Mouse (Mus musculus): ENCODE results near the gene Tbc1d22a. TPM values are rescaled to one million over a fixed set of nuclear protein-coding genes. Genes with fewer than 3 reads are reported as not detected.

The Tbc1d22a gene
- total and polyA plus RNA-seq, 2 experiments from 2014 or later = 13.9 to 19.8 TPM

DNA sequence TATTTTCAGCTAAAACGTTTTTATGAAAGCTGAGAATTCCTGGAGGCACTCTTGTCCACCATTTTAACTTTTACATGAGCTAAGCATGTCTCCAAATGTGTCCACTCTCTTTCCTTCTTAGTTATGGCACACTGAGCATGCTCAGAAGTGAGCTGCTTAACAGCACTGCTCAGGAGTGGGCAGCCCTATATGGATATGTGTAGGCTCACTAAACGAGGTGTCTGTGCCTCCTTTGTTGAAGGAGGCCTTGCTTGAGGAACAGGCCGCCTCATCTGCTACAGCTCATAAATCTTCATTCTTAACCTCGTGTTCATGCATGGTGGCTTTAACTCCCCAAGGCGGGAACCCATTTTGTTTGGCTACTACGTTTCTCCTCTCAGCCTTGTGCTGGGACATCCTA, 262.8 kb downstream of the Tbc1d22a start:
- ATAC-seq (ENCODE audit: low FRiP score) = no peak
- Histone ChIP-seq H3K9me3 (ENCODE audit: low read length) (no peaks in the 10 kb centered on the region), H3K9ac (replicated peaks; ENCODE audit: low read length, poor library complexity, severe bottlenecking) (no peak overlapping the region), H3K4me3 (ENCODE audit: low read depth, low read length) (no peak overlapping the region), H3K4me1 (ENCODE audit: insufficient read depth, low read length) (peaks cover 4% of the 10 kb centered on the region; the same call in 1 of the 2 replicates), H3K36me3 (ENCODE audit: insufficient read depth, low read length) (no peaks in the 10 kb centered on the region), H3K27ac (ENCODE audit: low read depth, low read length) (no peak overlapping the region), H3K4me2 (ENCODE audit: low read depth, low read length, poor library complexity, severe bottlenecking) (no peak overlapping the region), H3K27me3 (ENCODE audit: insufficient read depth, low read length) (no peaks in the 10 kb centered on the region)
- no peak for DNase-seq (ENCODE audit: low spot score)
- 51% methylated on average over 6 of the region's 6 CpGs for WGBS
- TF ChIP-seq CTCF (IDR thresholded peaks at IDR 0.05) = no peak

DNA sequence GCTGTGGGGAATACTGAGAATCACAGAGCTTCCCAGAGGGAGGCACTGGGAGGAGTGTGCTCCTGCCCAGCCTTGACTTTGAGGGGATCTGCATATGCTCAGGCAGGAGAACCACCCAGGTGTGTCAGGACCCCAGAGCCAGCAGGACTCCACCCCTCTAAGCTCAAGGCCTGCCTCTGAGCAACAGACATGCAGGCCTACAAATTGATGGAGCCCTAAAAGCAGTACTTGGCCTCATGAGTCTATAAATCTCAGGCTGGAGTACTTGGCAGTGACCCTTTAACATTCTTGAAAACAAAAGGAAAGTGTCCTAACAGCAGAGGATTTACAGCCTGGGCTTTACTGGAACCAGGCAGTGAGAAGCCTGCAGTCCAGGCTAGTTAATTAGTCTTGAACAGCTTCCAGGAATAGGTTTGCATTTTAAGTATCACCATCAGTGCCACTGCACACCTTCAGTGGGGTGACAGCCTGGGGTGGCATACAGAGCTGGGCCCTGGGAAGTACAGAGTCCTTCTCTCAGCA, 263.3 kb downstream of the Tbc1d22a start:
- H3K4me3 ChIP-seq (ENCODE audit: low read depth, low read length) = no peak overlapping the region
- no peak overlapping the region for H3K9ac ChIP-seq (replicated peaks; ENCODE audit: low read length, poor library complexity, severe bottlenecking)
- peaks cover 4% of the 10 kb centered on the region; the same call in 1 of the 2 replicates for H3K4me1 ChIP-seq (ENCODE audit: insufficient read depth, low read length)
- H3K27ac ChIP-seq (ENCODE audit: low read depth, low read length) = no peak overlapping the region
- H3K9me3 ChIP-seq (ENCODE audit: low read length) = no peaks in the 10 kb centered on the region
- no peaks in the 10 kb centered on the region for H3K36me3 ChIP-seq (ENCODE audit: insufficient read depth, low read length)
- DNase-seq (ENCODE audit: low spot score) (no peak), ATAC-seq (ENCODE audit: low FRiP score) (no peak)
- no peak for TF ChIP-seq CTCF (IDR thresholded peaks at IDR 0.05)
- no peak overlapping the region for H3K4me2 ChIP-seq (ENCODE audit: low read depth, low read length, poor library complexity, severe bottlenecking)
- H3K27me3 ChIP-seq (ENCODE audit: insufficient read depth, low read length) = no peaks in the 10 kb centered on the region

DNA sequence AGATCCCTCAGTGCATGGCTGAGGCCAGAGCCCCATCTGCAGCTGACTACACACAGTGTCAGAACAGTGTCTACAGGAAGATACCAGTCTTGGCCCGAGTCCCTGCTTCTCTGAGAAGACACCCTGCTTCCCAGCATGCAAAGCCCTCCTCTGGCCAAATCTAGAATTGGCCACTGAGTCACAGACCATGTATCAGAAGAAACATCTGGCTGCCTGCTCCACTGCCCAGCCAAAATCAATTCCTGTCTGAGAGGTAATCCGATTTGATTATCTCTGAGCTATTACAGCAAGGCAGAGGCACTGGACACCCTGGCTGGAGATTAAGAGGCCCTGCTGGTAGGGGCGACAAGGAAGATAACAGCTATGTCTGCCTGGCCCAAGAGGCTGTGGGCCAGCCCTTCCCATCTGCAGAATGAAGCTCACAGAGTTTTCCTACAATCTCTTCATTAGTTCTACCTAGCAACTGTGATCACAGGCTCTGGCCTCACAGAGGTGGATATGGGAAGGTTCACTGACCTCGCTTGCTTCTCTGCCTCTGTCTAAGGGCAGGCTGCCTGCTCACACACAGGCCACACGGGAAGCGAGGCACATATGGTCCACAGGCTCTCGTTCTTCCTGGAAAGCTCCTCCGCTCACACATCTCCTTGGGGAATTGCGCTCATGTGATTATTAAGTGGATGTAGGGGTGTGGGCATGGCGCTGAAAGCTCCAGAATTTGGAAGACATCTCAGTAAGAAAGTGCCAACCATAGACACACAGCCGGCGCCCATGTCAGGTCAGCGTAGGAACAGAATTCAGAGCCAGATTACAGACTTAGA, 264.6 kb downstream of the Tbc1d22a start:
- Histone ChIP-seq H3K4me1 (ENCODE audit: insufficient read depth, low read length) (peaks cover 4% of the 10 kb centered on the region; the same call in 1 of the 2 replicates), H3K9ac (replicated peaks; ENCODE audit: low read length, poor library complexity, severe bottlenecking) (no peak overlapping the region), H3K27ac (ENCODE audit: low read depth, low read length) (peak overlapping the region; percentile 18; the same call in 1 of the 2 replicates), H3K4me3 (ENCODE audit: low read depth, low read length) (no peak overlapping the region), H3K36me3 (ENCODE audit: insufficient read depth, low read length) (no peaks in the 10 kb centered on the region), H3K9me3 (ENCODE audit: low read length) (no peaks in the 10 kb centered on the region), H3K4me2 (ENCODE audit: low read depth, low read length, poor library complexity, severe bottlenecking) (no peak overlapping the region), H3K27me3 (ENCODE audit: insufficient read depth, low read length) (no peaks in the 10 kb centered on the region)
- WGBS = 58% methylated on average over 13 of the region's 13 CpGs
- DNase-seq (ENCODE audit: low spot score) (peak; percentile 69), ATAC-seq (ENCODE audit: low FRiP score) (no peak)
- 0 out of 2 replicates have a peak, but pooled peaks have one; percentile 9 for TF ChIP-seq CTCF (IDR thresholded peaks at IDR 0.05)

GRCm38 (mm10) chr15:86482362-86482761, 268.1 kb downstream of the Tbc1d22a start:
- Histone ChIP-seq H3K9me3 (ENCODE audit: low read length) (no peaks in the 10 kb centered on the region), H3K4me2 (ENCODE audit: low read depth, low read length, poor library complexity, severe bottlenecking) (no peak overlapping the region), H3K9ac (replicated peaks; ENCODE audit: low read length, poor library complexity, severe bottlenecking) (no peak overlapping the region), H3K4me1 (ENCODE audit: insufficient read depth, low read length) (peaks cover 11% of the 10 kb centered on the region), H3K27ac (ENCODE audit: low read depth, low read length) (no peak overlapping the region), H3K4me3 (ENCODE audit: low read depth, low read length) (no peak overlapping the region), H3K27me3 (ENCODE audit: insufficient read depth, low read length) (no peaks in the 10 kb centered on the region), H3K36me3 (ENCODE audit: insufficient read depth, low read length) (no peaks in the 10 kb centered on the region)
- ATAC-seq (ENCODE audit: low FRiP score) = no peak
- no peak for TF ChIP-seq CTCF (IDR thresholded peaks at IDR 0.05)
- DNase-seq (ENCODE audit: low spot score) = no peak
- 81% methylated on average over 5 of the region's 5 CpGs for WGBS

- ATAC-seq (ENCODE audit: low FRiP score) (no peak), DNase-seq (ENCODE audit: low spot score) (no peak)
- WGBS = 86% methylated on average over 6 of the region's 6 CpGs
- H3K9ac ChIP-seq (replicated peaks; ENCODE audit: low read length, poor library complexity, severe bottlenecking) = no peak overlapping the region
- H3K36me3 ChIP-seq (ENCODE audit: insufficient read depth, low read length) = no peaks in the 10 kb centered on the region
- peaks cover 6% of the 10 kb centered on the region; the same call in 1 of the 2 replicates for H3K4me1 ChIP-seq (ENCODE audit: insufficient read depth, low read length)
- no peak for TF ChIP-seq CTCF (IDR thresholded peaks at IDR 0.05)
- no peak overlapping the region for H3K27ac ChIP-seq (ENCODE audit: low read depth, low read length)
- H3K27me3 ChIP-seq (ENCODE audit: insufficient read depth, low read length) = no peaks in the 10 kb centered on the region
- no peak overlapping the region for H3K4me2 ChIP-seq (ENCODE audit: low read depth, low read length, poor library complexity, severe bottlenecking)
- H3K9me3 ChIP-seq (ENCODE audit: low read length) = no peaks in the 10 kb centered on the region
- no peak overlapping the region for H3K4me3 ChIP-seq (ENCODE audit: low read depth, low read length)
These were observed 271.6 kb downstream of the Tbc1d22a start for GRCm38 (mm10) chr15:86485815-86486214.

DNA sequence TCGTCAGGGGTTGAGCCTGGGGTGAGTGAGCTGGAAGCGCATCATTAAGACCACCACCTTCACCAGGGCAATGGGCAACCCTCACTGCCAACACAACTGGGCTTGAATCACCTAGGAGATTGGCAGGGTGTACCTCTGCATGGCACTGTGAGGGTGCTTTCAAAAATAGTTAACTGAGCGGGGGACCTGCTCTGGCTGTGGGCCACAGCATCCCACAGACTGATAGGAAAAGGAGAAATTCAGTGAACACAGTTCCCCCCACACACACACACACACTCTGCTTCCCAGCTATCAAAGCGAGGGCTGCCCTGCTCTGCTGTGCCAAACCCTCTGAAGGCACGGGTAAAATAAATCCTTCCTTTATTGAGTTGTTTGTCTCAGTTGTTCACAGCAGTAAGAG, 273.1 kb downstream of the Tbc1d22a start:
- 44% methylated on average over 5 of the region's 5 CpGs for WGBS
- Histone ChIP-seq H3K4me2 (ENCODE audit: low read depth, low read length, poor library complexity, severe bottlenecking) (no peak overlapping the region), H3K27me3 (ENCODE audit: insufficient read depth, low read length) (no peaks in the 10 kb centered on the region), H3K4me3 (ENCODE audit: low read depth, low read length) (no peak overlapping the region), H3K36me3 (ENCODE audit: insufficient read depth, low read length) (no peaks in the 10 kb centered on the region), H3K27ac (ENCODE audit: low read depth, low read length) (no peak overlapping the region), H3K9ac (replicated peaks; ENCODE audit: low read length, poor library complexity, severe bottlenecking) (no peak overlapping the region), H3K9me3 (ENCODE audit: low read length) (no peaks in the 10 kb centered on the region), H3K4me1 (ENCODE audit: insufficient read depth, low read length) (peaks cover 6% of the 10 kb centered on the region; the same call in 1 of the 2 replicates)
- ATAC-seq (ENCODE audit: low FRiP score) (no peak), DNase-seq (ENCODE audit: low spot score) (no peak)
- TF ChIP-seq CTCF (IDR thresholded peaks at IDR 0.05) = no peak
